In genomic region chr5:107889994-107890888, GRCm38 (mm10) we compare ENCODE assay signal across 13 mouse cellular contexts. TPM values are rescaled to one million over a fixed set of nuclear protein-coding genes. Genes with fewer than 3 reads are reported as not detected.
DNase-seq lines count a peak whose midpoint lies in the region; ATAC-seq and TF ChIP-seq lines count a peak whose summit lies in the region.
"Had no signal": no experiment of that assay in that cellular context is flagged by ENCODE, and none has a peak within 500 bp of the region (broad histone marks: within the 10 kb centered on the region; RNA-seq: fewer than 3 reads in every experiment).

No protein-coding gene starts in this region.

- no peak overlapping the region for H3K27ac ChIP-seq in hindbrain, embryonic 14.5 days
- no peak overlapping the region for H3K27ac ChIP-seq in hindbrain, embryonic 10.5 days
- H3K27ac ChIP-seq in intestine, postnatal 0 days (ENCODE audit: low read depth, low read length) = peak overlapping the region; percentile 58; the same call in 1 of the 2 replicates
- H3K27ac ChIP-seq: limb, embryonic 13.5 days had no signal

- POLR2A ChIA-PET in Patski (lab: Charles Lee) = interaction anchor here (0.6 to 0.7 kb wide), 2 partner anchors 12 to 44 kb away, joined by 3 to 4 read pairs; no protein-coding TSS in a partner anchor

- no peaks in the 10 kb centered on the region for H3K4me1 ChIP-seq in hindbrain, embryonic 14.5 days (replicated peaks; ENCODE audit: control insufficient read depth, insufficient read depth, low read length)
- H3K4me1 ChIP-seq in hindbrain, embryonic 10.5 days (replicated peaks) = no peaks in the 10 kb centered on the region
- H3K4me1 ChIP-seq in intestine, postnatal 0 days (replicated peaks; ENCODE audit: control insufficient read depth, insufficient read depth, low read length) = no peaks in the 10 kb centered on the region
- H3K4me1 ChIP-seq: limb, embryonic 13.5 days had no signal

- no peak overlapping the region for H3K4me3 ChIP-seq in hindbrain, embryonic 14.5 days (replicated peaks; ENCODE audit: low read length)
- H3K4me3 ChIP-seq in hindbrain, embryonic 10.5 days = no peak overlapping the region
- no peak overlapping the region for H3K4me3 ChIP-seq in intestine, postnatal 0 days (ENCODE audit: low read depth, low read length)
- H3K4me3 ChIP-seq: limb, embryonic 13.5 days had no signal

- CTCF ChIA-PET in Patski (lab: Charles Lee) = interaction anchor here (1.1 to 1.3 kb wide), 2 partner anchors 13 to 43 kb away, joined by 3 to 4 read pairs; no protein-coding TSS in a partner anchor

- no peaks in the 10 kb centered on the region for H3K36me3 ChIP-seq in hindbrain, embryonic 14.5 days (replicated peaks; ENCODE audit: control insufficient read depth, insufficient read depth)
- no peaks in the 10 kb centered on the region for H3K36me3 ChIP-seq in hindbrain, embryonic 10.5 days
- no peaks in the 10 kb centered on the region for H3K36me3 ChIP-seq in intestine, postnatal 0 days (ENCODE audit: control insufficient read depth, insufficient read depth)
- H3K36me3 ChIP-seq: limb, embryonic 13.5 days had no signal

- H3K9ac ChIP-seq in hindbrain, embryonic 14.5 days = no peak overlapping the region
- H3K9ac ChIP-seq in intestine, postnatal 0 days (ENCODE audit: low read depth, low read length) = peak overlapping the region; percentile 2; the same call in 1 of the 2 replicates
- H3K9ac ChIP-seq: limb, embryonic 13.5 days had no signal

- H3K4me2 ChIP-seq in hindbrain, embryonic 14.5 days (replicated peaks) = no peak overlapping the region
- no peak overlapping the region for H3K4me2 ChIP-seq in intestine, postnatal 0 days (replicated peaks; ENCODE audit: low read depth)
- H3K4me2 ChIP-seq: limb, embryonic 13.5 days had no signal

- H3K27me3 ChIP-seq in hindbrain, embryonic 14.5 days (ENCODE audit: control insufficient read depth, insufficient read depth, low read length) = no peaks in the 10 kb centered on the region
- no peaks in the 10 kb centered on the region for H3K27me3 ChIP-seq in hindbrain, embryonic 10.5 days (ENCODE audit: insufficient read depth, poor library complexity, severe bottlenecking)
- no peaks in the 10 kb centered on the region for H3K27me3 ChIP-seq in Patski
- no peaks in the 10 kb centered on the region for H3K27me3 ChIP-seq in intestine, postnatal 0 days (replicated peaks; ENCODE audit: control insufficient read depth, insufficient read depth, low read length)
- H3K27me3 ChIP-seq: limb, embryonic 13.5 days had no signal

- no peak for ATAC-seq in hindbrain, embryonic 14.5 days (ENCODE audit: low FRiP score)
- peak; percentile 44 for ATAC-seq in Patski
- ATAC-seq in intestine, postnatal 0 days = peak; percentile 65

- 68% methylated on average over 9 of the region's 9 CpGs for WGBS in hindbrain, embryonic 14.5 days
- WGBS in hindbrain, embryonic 10.5 days = 68% methylated on average over 9 of the region's 9 CpGs
- 33% methylated on average over 9 of the region's 9 CpGs for WGBS in intestine, postnatal 0 days

- in situ Hi-C loops in Patski (cut with MboI; ENCODE audit: low pct_unique_long_range_greater_than_20kb) = loop anchor here (5.0 kb wide), 1 partner anchor 273 kb away; no protein-coding TSS in a partner anchor

- no peaks in the 10 kb centered on the region for H3K9me3 ChIP-seq in hindbrain, embryonic 14.5 days (ENCODE audit: control insufficient read depth, low read length)
- no peaks in the 10 kb centered on the region for H3K9me3 ChIP-seq in hindbrain, embryonic 10.5 days
- no peaks in the 10 kb centered on the region for H3K9me3 ChIP-seq in intestine, postnatal 0 days (ENCODE audit: control insufficient read depth)
- H3K9me3 ChIP-seq: limb, embryonic 13.5 days had no signal

- DNase-seq in hindbrain, embryonic 14.5 days (ENCODE audit: low spot score) = peak; percentile 34
- no peak for DNase-seq in hindbrain, embryonic 10.5 days (ENCODE audit: low spot score)
- peak; percentile 47 for DNase-seq in Patski (ENCODE audit: low read depth, low spot score)
- peak; percentile 78 to 87 for DNase-seq in kidney, postnatal 25 days
- no peak for DNase-seq in layer of hippocampus, adult 9-10 months (ENCODE audit: low spot score)
- DNase-seq in urinary bladder, postnatal 36 days (ENCODE audit: low spot score in 2 of 2) = no peak
- DNase-seq: adrenal gland, postnatal 14 days; cerebellum, adult 18-20 months; embryo, embryonic 11 days; layer of hippocampus, postnatal 36 days; thymus, postnatal 4 days had no signal

- no peak for TF ChIP-seq CTCF in Patski (IDR thresholded peaks at IDR 0.05)
- no peak for TF ChIP-seq CTCF in intestine, postnatal 0 days (IDR thresholded peaks at IDR 0.05; ENCODE audit: low read depth)

RNA-seq across cellular contexts. Expression of gene Rpl5, which starts 10.1 kb away (rescaled TPM):
- 52.2 and 62.2 TPM in 2 replicates for polyA plus RNA-seq in hindbrain, embryonic 14.5 days (2014; fragmentation: Nextera tagmentation; extraction: Ambion mirVana)
- 61.9 and 81.3 TPM in 2 replicates for polyA plus RNA-seq in hindbrain, embryonic 10.5 days (2016; fragmentation: Nextera tagmentation; extraction: Ambion mirVana)
- polyA plus RNA-seq in Patski (2021) = 68.3 TPM
- 26.7 and 29.1 TPM in 2 replicates for polyA plus RNA-seq in intestine, postnatal 0 days (2015; fragmentation: Nextera tagmentation; extraction: Ambion mirVana)

RNA-seq across cellular contexts. Expression of gene Evi5, which starts 15.3 kb away (rescaled TPM):
- polyA plus RNA-seq in hindbrain, embryonic 14.5 days (2014; fragmentation: Nextera tagmentation; extraction: Ambion mirVana) = 49.1 and 53.3 TPM in 2 replicates
- 48.4 and 51.8 TPM in 2 replicates for polyA plus RNA-seq in hindbrain, embryonic 10.5 days (2016; fragmentation: Nextera tagmentation; extraction: Ambion mirVana)
- polyA plus RNA-seq in Patski (2021) = 43.4 TPM
- polyA plus RNA-seq in intestine, postnatal 0 days (2015; fragmentation: Nextera tagmentation; extraction: Ambion mirVana) = 39.7 and 41.6 TPM in 2 replicates

Comparison
In these comparisons a context has a peak if more than half of its experiments do, and no peak if none do; other contexts are left out.
1. DNase-seq: peak in hindbrain, embryonic 14.5 days (single experiment), Patski (single experiment) and kidney, postnatal 25 days (2 of 2); none in hindbrain, embryonic 10.5 days (single experiment), layer of hippocampus, adult 9-10 months (single experiment) and urinary bladder, postnatal 36 days (0 of 2).